Mouse (Mus musculus): ENCODE measurements around the gene Nvl. TPM values are rescaled to one million over a fixed set of nuclear protein-coding genes. Genes with fewer than 3 reads are reported as not detected.

Nvl gene
- polyA plus RNA-seq (2012) = 0.45 and 0.50 TPM in 2 replicates

DNA sequence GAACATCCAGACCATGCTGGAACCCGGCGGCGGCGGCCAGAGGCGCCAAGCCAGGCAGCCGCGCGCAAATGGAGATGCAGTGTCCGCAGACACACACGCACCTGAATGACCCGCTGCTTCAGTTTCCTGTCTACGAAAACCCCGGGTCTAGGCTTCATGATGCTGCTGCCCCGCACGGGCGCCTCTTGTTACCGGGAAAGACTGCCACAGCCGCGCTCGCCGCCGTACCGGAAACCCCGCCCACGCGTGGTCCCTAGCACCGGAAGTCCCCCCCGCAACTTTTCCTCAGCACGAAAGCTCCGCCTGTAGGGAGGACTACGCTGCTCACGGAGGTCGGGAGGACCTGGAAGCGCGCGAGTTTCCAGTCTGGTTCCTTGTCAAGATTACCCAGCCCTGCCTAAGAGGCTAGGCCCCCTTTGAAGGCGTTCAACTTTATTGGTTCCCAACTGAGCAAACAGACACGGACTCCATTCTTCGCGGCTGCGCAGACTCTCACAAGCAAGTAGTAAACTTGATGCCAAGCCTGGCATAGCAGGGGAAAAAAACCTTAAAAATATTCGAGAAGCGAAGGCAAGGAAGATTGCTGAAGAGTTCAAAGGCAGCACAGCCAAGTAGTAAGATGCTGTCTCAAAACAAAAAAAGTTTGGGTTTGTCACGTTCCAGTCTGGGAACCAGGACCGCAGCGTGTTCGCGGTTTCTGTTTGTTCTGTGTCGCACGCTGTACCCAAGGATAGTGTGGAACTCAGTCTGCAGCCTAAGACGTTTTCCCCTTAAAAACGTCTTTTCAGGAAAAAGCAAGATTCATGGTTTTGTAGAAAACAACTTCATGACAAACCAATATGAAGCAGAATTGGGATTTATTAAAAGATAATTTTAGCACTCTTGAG is at the start of gene Nvl, which contains the start of gene Cnih4:
TSS of gene Nvl (minus strand) at position 255 of the 887 bp plus-strand sequence.
TSS of gene Cnih4 (plus strand) at position 744 of the 887 bp plus-strand sequence.
- Histone ChIP-seq H3K27me3 (ENCODE audit: control insufficient read depth) (no peaks in the 10 kb centered on the region), H3K4me1 (ENCODE audit: control insufficient read depth) (peaks cover 53% of the 10 kb centered on the region), H3K9me3 (ENCODE audit: control insufficient read depth, low read length) (no peaks in the 10 kb centered on the region), H3K4me3 (replicated peaks) (peak within 1 kb of the TSS; percentile 96), H3K36me3 (ENCODE audit: control insufficient read depth) (peaks cover 41% of the 10 kb centered on the region)
- TF ChIP-seq GATA1 (IDR thresholded peaks at IDR 0.05; ENCODE audit: low read length) = no peak
- no peak for TF ChIP-seq TAL1 (IDR thresholded peaks at IDR 0.05; ENCODE audit: low read length)

DNA sequence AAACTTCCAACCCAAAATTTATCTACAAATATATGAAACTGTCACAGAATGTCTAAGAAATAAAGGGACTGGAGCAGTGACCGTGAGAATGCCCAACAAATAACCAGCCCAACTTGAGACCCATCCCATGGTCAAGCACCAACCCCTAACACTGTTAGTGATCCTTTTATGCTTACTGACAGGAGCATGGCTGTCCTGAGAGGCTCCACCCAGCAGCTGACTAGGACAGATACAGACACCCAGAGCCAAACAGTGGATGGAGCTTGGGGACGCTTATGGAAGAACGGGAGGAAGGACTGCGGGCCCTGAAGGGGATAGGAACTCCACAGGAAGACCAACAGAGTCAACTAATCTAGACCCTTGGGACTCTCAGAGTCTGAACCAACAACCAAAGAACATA is 44.9 kb upstream of the Nvl start:
- Histone ChIP-seq H3K27me3 (ENCODE audit: control insufficient read depth) (no peaks in the 10 kb centered on the region), H3K4me1 (ENCODE audit: control insufficient read depth) (peaks cover 19% of the 10 kb centered on the region), H3K9me3 (ENCODE audit: control insufficient read depth, low read length) (no peaks in the 10 kb centered on the region), H3K36me3 (ENCODE audit: control insufficient read depth) (peaks cover 99% of the 10 kb centered on the region), H3K4me3 (replicated peaks) (no peak overlapping the region)
- TF ChIP-seq GATA1 (IDR thresholded peaks at IDR 0.05; ENCODE audit: low read length) (no peak), TAL1 (IDR thresholded peaks at IDR 0.05; ENCODE audit: low read length) (no peak)

DNA sequence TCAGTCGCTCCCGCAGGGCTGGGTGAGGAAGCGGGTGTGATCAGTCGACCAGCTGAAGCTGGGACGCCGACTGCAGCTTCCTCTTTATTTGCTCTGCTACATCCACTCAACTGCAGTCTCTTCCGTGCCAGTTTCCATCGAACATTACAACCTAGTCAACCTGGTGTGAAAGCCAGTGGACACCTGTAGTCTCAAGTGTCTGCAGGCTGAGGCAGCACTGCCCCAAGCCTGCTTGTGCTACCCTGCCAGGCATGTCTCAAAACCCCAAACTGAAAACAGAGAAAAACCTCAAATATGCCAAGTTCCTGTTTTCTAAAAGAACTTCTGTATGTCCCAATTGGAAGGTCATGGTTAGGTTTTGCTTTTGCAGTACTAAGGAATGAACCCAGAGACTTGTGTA is 26.2 kb upstream of the Nvl start:
- Histone ChIP-seq H3K4me1 (ENCODE audit: control insufficient read depth) (peaks cover 4% of the 10 kb centered on the region), H3K36me3 (ENCODE audit: control insufficient read depth) (peaks cover 97% of the 10 kb centered on the region), H3K27me3 (ENCODE audit: control insufficient read depth) (no peaks in the 10 kb centered on the region), H3K9me3 (ENCODE audit: control insufficient read depth, low read length) (no peaks in the 10 kb centered on the region), H3K4me3 (replicated peaks) (no peak overlapping the region)
- no peak for TF ChIP-seq GATA1 (IDR thresholded peaks at IDR 0.05; ENCODE audit: low read length)
- TF ChIP-seq TAL1 (IDR thresholded peaks at IDR 0.05; ENCODE audit: low read length) = no peak

DNA sequence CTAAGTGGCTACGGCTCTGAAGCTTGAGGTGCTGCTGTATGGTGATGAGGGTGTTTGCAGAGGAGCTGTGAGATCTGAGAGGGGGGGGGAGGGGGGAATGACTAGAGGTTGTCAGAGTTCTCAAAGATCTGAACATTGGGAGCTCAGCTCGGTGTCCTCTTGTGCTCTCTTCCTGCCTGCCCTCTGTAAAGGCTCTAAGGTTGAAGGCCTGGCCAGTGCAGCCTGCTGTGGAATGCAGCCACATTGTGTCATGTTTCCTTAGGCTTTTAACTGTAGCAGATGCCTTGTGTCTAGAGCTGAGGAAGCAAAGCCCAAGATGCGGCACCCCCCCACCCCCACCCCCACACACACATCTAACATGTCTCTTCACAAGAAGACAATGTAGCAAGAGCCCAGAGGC is 24.4 kb upstream of the Nvl start:
- TF ChIP-seq TAL1 (IDR thresholded peaks at IDR 0.05; ENCODE audit: low read length) (no peak), GATA1 (IDR thresholded peaks at IDR 0.05; ENCODE audit: low read length) (no peak)
- H3K4me3 ChIP-seq (replicated peaks) = no peak overlapping the region
- H3K4me1 ChIP-seq (ENCODE audit: control insufficient read depth) = peaks cover 5% of the 10 kb centered on the region
- no peaks in the 10 kb centered on the region for H3K27me3 ChIP-seq (ENCODE audit: control insufficient read depth)
- H3K9me3 ChIP-seq (ENCODE audit: control insufficient read depth, low read length) = no peaks in the 10 kb centered on the region
- H3K36me3 ChIP-seq (ENCODE audit: control insufficient read depth) = peaks cover 93% of the 10 kb centered on the region

DNA sequence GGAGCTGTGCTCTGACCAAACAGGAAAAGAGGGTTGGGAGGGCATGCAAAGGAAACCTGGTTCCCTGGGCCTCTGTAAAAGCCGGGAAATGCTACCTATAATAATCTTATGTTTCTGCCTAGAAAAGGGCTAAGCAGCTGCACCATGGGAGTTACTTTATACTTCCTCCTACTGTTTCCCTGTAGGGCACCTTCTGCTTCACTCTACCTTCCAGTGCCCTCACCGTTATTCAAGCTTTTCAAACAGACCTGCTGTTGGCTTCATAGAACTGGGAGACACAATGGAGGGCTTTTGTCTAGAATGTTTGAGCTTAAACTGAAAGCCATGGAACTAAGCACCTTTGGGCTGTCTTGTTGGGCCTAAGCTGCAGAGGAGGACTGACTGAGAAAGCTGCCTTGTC is 23.8 kb upstream of the Nvl start:
- H3K4me3 ChIP-seq (replicated peaks) = no peak overlapping the region
- H3K4me1 ChIP-seq (ENCODE audit: control insufficient read depth) = peaks cover 5% of the 10 kb centered on the region
- H3K27me3 ChIP-seq (ENCODE audit: control insufficient read depth) = no peaks in the 10 kb centered on the region
- peaks cover 94% of the 10 kb centered on the region for H3K36me3 ChIP-seq (ENCODE audit: control insufficient read depth)
- no peaks in the 10 kb centered on the region for H3K9me3 ChIP-seq (ENCODE audit: control insufficient read depth, low read length)
- no peak for TF ChIP-seq TAL1 (IDR thresholded peaks at IDR 0.05; ENCODE audit: low read length)
- no peak for TF ChIP-seq GATA1 (IDR thresholded peaks at IDR 0.05; ENCODE audit: low read length)

DNA sequence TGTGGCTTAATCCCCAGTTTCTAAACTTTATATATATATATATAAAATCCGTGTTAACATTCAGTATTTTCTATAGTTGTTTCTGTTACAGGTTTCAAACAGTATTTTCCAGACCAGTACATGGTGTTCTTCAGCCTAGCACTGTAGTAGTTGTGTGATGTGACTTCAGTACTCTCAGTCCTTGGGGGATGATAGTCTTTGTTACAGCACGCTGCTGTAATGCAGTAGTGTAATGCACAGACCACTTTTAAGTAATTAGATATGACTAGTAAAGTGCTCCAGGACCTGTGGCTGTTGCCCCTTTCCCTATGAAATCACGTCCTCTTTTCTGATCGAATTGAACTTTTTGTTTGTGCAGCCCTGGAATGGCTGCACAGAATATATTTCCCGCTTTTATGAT is 7.5 kb upstream of the Nvl start:
- Histone ChIP-seq H3K36me3 (ENCODE audit: control insufficient read depth) (peaks cover 51% of the 10 kb centered on the region), H3K4me1 (ENCODE audit: control insufficient read depth) (peaks cover 64% of the 10 kb centered on the region)
- no peak for TF ChIP-seq GATA1 (IDR thresholded peaks at IDR 0.05; ENCODE audit: low read length)
- no peak for TF ChIP-seq TAL1 (IDR thresholded peaks at IDR 0.05; ENCODE audit: low read length)

DNA sequence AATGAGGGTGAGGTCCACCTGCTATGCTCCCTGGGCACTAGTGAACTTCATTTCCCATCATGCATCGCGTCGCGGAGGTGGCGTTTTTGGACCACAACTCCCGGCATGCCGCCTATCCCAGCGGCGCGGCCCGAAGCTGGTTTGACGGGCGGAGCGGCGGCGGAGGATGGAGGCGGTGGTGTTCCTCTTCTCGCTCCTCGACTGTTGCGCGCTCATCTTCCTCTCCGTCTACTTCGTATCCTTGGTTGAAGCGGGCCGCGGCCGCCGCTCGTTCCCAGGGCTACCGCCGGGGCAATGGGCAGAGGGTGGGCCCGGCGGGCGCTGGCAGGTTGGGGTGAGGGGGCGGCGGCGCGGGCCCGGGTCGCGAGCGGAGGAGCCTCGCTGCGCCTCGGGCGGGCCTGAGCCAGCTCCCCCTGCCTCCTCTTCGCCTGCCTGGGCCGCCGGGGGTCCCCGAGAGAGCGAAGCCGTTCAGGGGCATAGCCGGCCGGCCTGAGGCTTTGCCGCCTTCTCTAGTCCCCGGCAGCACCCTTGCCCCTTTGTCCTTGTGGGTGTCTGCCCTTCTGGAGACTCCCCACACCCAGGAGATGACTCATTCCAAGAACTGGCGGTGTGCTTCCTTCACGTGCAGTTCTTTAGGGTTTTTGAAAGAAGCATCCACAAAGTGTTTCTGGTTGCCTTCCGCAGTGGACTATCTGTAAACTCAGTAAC is 7.0 kb upstream of the Nvl start:
- H3K9me3 ChIP-seq (ENCODE audit: control insufficient read depth, low read length) = no peaks in the 10 kb centered on the region
- H3K4me1 ChIP-seq (ENCODE audit: control insufficient read depth) = peaks cover 69% of the 10 kb centered on the region
- no peaks in the 10 kb centered on the region for H3K27me3 ChIP-seq (ENCODE audit: control insufficient read depth)
- peak overlapping the region; percentile 92 for H3K4me3 ChIP-seq (replicated peaks)
- peaks cover 47% of the 10 kb centered on the region for H3K36me3 ChIP-seq (ENCODE audit: control insufficient read depth)
- TF ChIP-seq GATA1 (IDR thresholded peaks at IDR 0.05; ENCODE audit: low read length) (no peak), TAL1 (IDR thresholded peaks at IDR 0.05; ENCODE audit: low read length) (no peak)

More for the DNA sequence above, 7.5 kb upstream of the Nvl start:
- Histone ChIP-seq H3K4me3 (replicated peaks) (peak overlapping the region; percentile 92), H3K27me3 (ENCODE audit: control insufficient read depth) (no peaks in the 10 kb centered on the region), H3K9me3 (ENCODE audit: control insufficient read depth, low read length) (no peaks in the 10 kb centered on the region)

DNA sequence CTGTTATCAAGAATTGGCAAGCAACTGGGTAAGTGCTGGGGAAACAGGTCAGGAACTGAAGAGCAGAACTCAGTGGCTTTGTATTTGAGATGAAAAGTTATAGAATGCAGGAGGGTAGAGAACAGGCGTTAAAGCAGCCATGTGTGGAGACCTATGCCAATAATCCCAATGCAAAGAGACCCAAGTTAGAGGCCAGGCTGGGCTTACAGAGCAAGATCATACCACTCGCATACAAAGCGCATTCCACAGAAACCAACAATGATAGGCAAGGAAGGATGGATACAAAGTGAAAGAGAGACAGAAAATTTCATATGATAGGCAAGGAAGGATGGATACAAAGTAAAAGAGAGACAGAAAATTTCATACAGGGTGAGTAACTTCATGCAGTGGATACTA is 6.4 kb upstream of the Nvl start:
- H3K36me3 ChIP-seq (ENCODE audit: control insufficient read depth) = peaks cover 41% of the 10 kb centered on the region
- H3K27me3 ChIP-seq (ENCODE audit: control insufficient read depth) = no peaks in the 10 kb centered on the region
- peaks cover 74% of the 10 kb centered on the region for H3K4me1 ChIP-seq (ENCODE audit: control insufficient read depth)
- TF ChIP-seq TAL1 (IDR thresholded peaks at IDR 0.05; ENCODE audit: low read length) = no peak
- TF ChIP-seq GATA1 (IDR thresholded peaks at IDR 0.05; ENCODE audit: low read length) = no peak
- peak overlapping the region; percentile 92 for H3K4me3 ChIP-seq (replicated peaks)
- no peaks in the 10 kb centered on the region for H3K9me3 ChIP-seq (ENCODE audit: control insufficient read depth, low read length)

DNA sequence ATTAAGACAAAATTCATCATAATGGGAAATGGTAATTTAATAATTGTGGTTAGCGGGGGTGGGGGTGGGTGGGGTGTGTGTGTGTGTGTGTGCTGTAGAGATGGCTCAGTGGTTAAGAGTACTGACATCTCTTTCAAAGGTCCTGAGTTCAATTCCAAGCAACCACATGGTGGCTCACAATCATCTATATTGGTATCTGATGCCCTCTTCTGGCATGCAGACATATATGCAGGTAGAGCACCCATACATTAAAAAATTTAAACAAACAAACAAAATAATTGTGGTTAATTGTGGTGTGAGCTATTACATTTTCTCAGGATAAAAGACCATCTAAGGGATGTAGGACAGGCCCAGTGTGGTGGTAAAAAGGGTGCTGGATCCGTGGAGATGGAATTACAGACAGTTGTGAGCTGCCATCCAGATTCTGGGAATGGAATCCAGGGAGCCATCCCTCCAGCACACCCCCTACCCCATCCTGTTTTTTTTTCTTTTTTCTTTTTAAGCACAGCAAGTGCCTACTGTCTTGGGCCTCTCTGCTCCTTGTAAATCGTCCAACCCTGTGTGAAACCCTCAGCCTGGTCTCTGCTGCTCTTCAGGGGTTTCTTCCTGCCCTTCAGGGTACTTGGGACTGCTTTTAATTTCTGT is 5.5 kb upstream of the Nvl start:
- Histone ChIP-seq H3K9me3 (ENCODE audit: control insufficient read depth, low read length) (no peaks in the 10 kb centered on the region), H3K4me3 (replicated peaks) (no peak overlapping the region), H3K27me3 (ENCODE audit: control insufficient read depth) (no peaks in the 10 kb centered on the region), H3K4me1 (ENCODE audit: control insufficient read depth) (peaks cover 78% of the 10 kb centered on the region), H3K36me3 (ENCODE audit: control insufficient read depth) (peaks cover 32% of the 10 kb centered on the region)
- no peak for TF ChIP-seq GATA1 (IDR thresholded peaks at IDR 0.05; ENCODE audit: low read length)
- no peak for TF ChIP-seq TAL1 (IDR thresholded peaks at IDR 0.05; ENCODE audit: low read length)

Data from erythroblast, embryonic 14.5 days (primary cell).